Mouse (Mus musculus) embryo, embryonic 11 days (tissue): Measurements from ENCODE around the gene Gcnt3.
A peak's percentile ranks its signal among the peaks of the same experiment; 100 is the strongest.

Experiments used
- DNase-seq: peaks from one replicate; pipeline ENCODE4 v3.0.0-alpha.2; 2015

Gcnt3 gene

GRCm38 (mm10) chr9:70037988-70038387, at the start of gene Gcnt3:
Gcnt3 (minus strand) TSS chr9:70038088.
- DNase-seq = no peak

- DNase-seq = no peak
These were observed 49.5 kb upstream of the Gcnt3 start for GRCm38 (mm10) chr9:70087379-70087778.

DNA sequence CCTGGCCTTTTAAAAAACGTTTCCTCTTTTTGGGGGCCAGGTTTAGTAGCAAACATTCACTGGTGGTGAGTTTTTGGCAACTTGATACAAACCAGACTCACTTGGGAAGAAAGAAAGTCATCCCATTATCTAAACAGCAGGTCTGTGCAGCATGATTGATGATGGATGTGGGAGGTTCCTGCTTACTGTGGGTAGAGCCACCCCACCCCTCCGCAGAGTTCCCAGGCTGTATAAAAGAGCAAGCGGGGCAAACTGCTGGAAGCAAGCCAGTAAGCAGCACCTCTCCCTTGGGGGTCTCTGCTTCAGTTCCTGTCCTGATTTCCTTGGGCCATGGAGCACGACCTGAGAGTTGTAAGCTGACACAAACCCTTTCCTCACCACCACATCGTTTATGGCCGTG, 48.2 kb upstream of the Gcnt3 start:
- DNase-seq = peak; percentile 52

DNA sequence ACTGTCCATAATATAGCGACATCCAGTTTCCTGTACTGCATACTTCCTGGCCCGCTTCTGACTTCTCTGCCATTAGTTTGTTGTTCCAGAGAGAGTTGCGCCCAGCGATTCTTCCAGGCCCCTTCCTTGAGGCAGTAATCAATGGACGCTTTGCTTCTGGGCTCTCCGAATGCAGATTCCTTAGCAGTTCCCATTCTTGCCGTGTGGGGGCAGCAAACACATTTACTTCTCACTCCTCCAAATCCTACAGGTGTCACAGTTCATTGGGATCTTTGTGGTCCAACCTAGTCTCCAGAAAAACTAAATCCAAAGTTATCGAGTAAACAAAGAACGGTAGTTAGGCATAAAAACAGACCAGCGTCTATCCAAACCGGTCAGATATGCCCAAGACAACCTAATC, 46.2 kb upstream of the Gcnt3 start:
- peak; percentile 53 for DNase-seq

GRCm38 (mm10) chr9:70082357-70083204, 44.7 kb upstream of the Gcnt3 start:
- no peak for DNase-seq

- DNase-seq = no peak
These were observed 43.9 kb upstream of the Gcnt3 start for GRCm38 (mm10) chr9:70081767-70082166.

GRCm38 (mm10) chr9:70080976-70081375, 43.1 kb upstream of the Gcnt3 start:
- no peak for DNase-seq

GRCm38 (mm10) chr9:70080027-70080800, 42.3 kb upstream of the Gcnt3 start:
- no peak for DNase-seq

GRCm38 (mm10) chr9:70078034-70078433, 40.1 kb upstream of the Gcnt3 start:
- DNase-seq = no peak

GRCm38 (mm10) chr9:70077170-70077569, 39.3 kb upstream of the Gcnt3 start:
- no peak for DNase-seq

- no peak for DNase-seq
These were observed 34.5 kb upstream of the Gcnt3 start for GRCm38 (mm10) chr9:70072387-70072786.

GRCm38 (mm10) chr9:70069961-70070435, 32.1 kb upstream of the Gcnt3 start:
- DNase-seq = no peak

GRCm38 (mm10) chr9:70067497-70067896, 29.6 kb upstream of the Gcnt3 start:
- no peak for DNase-seq

DNA sequence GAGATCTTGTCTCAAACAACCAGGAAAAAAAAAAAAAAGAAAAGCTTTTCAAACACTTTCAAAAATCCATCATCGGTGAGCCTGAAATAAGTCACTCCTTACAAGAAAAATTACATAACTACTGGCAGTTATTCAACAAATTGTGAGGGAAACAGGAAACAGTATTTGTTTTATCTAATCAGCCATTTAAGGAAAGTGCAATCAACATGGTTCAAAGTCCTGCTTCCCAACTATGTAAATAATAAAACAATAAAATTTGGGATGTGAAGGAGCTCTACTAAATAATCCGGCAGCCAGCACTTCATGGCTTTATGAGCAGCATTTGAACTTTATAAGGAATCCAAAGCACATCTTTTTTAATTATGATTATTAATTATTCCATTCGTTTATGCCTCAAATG, 24.1 kb upstream of the Gcnt3 start:
- no peak for DNase-seq

DNA sequence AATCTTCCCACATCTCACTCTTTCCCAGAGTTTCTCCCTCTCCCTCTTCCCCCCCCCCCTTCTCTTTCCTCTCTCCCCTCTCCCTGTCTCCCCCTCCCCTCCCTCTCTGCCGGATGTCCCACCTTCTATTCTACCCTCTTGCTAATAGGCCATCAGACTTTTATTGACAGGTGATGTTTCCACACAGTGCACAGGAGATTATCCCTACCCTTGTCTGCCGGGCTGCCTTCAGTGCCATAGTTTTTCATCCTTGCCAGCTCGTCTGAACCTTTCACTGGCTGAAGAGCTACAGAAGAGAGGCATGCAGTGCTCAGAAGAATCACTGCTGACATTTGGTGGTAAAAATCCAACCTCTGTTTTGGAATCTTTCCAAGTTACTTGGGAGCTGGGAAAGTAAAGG, 15.5 kb upstream of the Gcnt3 start:
- no peak for DNase-seq

DNA sequence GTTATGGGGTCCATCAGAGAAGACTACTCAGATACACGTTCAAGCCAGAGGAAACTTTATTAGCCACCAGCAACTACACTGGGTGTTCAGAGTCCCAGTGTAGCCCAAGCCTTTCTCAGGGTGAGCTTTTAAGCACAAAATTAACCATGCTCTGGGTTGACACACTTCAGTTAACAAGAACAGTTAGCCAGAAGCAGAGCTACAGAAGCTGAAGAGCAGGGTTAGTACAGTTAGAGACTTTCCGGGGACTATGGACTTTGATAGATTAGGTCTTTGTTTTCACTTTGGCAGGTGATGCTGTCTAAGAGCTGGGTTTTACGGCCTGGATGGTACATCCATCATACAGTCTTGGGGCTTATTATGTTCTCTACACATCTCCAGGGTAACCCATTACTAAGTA, 14.8 kb upstream of the Gcnt3 start:
- no peak for DNase-seq

DNA sequence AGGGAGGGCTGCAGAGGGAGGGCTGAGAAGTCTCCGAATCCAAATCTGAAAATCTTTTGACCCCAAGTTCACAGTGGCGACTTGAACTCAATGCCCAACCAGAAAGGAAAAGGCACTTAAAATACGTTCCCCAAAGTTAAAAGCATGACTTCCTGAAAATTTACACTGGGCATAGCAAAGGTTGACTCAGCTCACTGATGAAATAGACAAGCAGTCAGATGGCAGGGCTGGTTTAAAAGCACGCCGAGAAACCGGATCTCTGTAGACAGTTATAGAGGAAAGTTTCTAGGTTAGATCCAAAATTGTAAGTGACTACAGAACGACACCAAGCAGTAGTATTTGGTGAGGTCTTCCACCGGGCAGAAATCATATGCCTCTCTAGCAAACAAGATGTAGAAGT, 12.0 kb upstream of the Gcnt3 start:
- DNase-seq = no peak

DNA sequence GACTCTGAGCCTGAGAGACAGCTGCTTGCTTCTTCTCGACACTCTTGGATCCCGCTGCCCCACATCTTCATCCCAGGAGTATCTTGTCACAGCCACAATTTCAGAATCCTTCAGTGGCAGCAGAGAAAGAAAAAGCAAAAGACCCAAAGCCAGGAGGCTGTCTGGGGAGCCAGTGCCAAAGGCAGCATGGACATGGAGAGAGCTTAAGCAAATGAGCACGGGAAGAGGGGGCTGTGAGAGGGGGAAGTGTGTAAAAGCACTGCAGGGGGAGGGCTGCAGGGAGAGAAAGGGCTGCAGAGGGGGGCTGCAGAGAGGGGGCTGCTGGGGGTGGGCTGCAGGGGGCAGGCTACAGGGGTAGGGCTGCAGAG, 11.5 kb upstream of the Gcnt3 start:
- DNase-seq = peak; percentile 39

GRCm38 (mm10) chr9:70048751-70049415, 11.0 kb upstream of the Gcnt3 start:
- no peak for DNase-seq

DNA sequence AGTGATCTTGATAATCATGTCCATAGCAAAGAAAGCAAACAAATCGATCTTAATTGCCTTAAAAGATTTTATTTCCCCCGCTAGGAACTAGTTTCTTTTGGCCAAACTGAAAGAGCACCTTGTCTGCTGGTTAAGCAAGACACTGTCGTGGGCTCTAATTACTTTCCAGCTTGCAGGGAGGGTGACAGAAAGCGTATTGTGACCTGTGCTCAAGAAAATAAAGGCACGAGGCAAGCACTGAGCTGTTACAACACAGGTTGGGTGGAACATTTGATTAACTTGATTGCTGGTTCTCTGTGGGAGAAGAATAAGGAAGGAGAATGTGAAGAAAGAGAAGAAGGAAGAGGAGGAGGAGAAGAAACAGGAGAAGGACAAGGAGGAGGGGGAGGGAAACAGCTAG, 10.4 kb upstream of the Gcnt3 start:
- DNase-seq = no peak

DNA sequence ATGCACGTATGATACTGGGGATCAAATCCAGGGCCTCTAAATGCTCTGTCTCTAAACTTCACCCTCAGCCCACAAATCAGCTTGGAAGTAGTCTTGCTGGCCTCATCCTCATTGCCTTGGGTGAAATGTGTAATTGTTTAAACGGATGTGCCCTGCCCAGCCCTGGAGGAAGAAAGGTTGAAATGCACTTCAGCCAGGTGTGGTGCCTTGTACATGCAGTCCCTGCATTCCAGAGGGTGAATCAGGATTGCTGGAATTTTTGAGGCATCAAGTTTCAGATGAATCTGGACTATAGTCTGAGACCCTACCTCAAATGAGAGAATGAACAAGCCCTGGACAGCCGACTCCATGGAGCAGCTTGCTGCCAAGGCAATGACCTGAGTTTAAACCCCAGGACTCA, 10.0 kb upstream of the Gcnt3 start:
- peak; percentile 20 for DNase-seq

- no peak for DNase-seq
These were observed 8.4 kb upstream of the Gcnt3 start for GRCm38 (mm10) chr9:70046255-70046654.

DNA sequence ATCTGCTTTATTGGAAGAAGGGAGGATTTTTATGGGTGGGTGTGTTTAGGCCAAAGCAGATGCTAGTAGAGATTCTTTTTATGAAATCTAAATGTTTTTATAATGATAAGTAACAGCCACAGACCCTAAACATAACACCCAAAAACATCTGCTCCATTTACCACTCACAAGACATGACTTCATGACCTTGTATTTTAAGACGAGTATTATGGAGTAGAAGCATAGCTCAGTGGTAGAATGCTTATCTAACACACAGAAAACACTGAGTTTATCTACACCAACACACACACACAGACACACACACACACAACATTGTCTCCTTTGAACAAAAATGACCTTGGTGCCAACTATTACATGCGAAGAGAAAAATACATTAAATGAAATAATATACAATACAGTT, 7.0 kb upstream of the Gcnt3 start:
- DNase-seq = no peak

- no peak for DNase-seq
These were observed 5.0 kb upstream of the Gcnt3 start for GRCm38 (mm10) chr9:70042935-70043334.
